Mouse (Mus musculus): ENCODE data around the gene Nt5c3b. TPM values are rescaled to one million over a fixed set of nuclear protein-coding genes. Genes with fewer than 3 reads are reported as not detected.

The Nt5c3b gene
- total and polyA plus RNA-seq, 2 experiments from 2014 or later: 68.3 to 84.7 TPM

DNA sequence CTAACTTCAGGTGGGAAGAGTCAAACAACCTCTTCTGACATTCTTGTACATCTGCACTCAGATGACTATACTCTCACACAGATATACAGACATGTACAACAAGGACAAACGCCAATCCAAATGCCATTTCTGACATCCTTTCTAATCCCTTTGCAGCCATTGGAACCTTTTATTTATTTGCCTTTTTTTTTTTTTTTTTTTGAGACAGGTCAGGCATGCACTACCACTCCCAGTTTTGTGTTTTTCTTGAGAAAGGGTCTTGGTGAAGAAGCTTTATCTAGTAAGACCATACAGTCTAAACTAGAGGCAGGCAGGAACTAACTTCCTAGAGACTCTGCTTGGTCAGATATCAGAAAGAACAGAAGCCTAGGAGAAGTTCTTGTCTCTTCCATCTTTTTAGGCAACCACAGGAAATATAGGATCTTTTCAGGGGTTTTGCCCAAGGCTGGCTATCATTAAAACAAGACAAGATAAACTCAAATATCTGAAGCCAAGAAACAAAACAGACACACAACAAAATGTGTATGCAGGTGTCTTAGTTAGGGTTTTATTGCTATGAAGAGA lies 23.7 kb upstream of the Nt5c3b start:
- H3K4me2 ChIP-seq (ENCODE audit: low read depth, low read length): no peak overlapping the region

DNA sequence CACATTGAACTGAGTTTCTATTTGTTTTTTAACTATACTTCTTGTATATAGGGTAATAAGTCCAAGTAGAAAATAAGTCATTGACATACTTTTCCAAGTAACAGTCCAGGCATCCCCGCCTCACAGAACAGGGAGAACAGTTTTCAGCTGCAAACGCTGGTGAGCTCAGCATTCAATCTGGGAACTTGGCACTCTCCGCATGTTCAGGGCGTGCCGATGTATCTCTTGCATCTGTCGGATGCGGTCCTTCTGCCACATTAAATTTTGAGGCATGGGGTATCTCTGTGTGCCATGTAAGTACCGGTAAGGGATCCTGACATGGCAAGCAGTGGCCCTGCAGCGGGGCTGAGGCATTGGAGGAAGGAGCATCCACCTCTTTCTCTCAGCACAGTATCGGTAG lies 21.1 kb upstream of the Nt5c3b start:
- 93% methylated on average over 10 of the region's 10 CpGs for WGBS
- TF ChIP-seq EP300 (IDR thresholded peaks at IDR 0.05; ENCODE audit: low read depth) (no peak), CTCF (IDR thresholded peaks at IDR 0.05; ENCODE audit: low read depth) (no peak)
- no peaks in the 10 kb centered on the region for H3K27me3 ChIP-seq (ENCODE audit: control insufficient read depth, insufficient read depth, low read length)
- no peak overlapping the region for H3K4me2 ChIP-seq (ENCODE audit: low read depth, low read length)
- no peak for ATAC-seq (ENCODE audit: insufficient read depth, low read depth)
- H3K9ac ChIP-seq (replicated peaks; ENCODE audit: low read depth, low read length): no peak overlapping the region
- no peaks in the 10 kb centered on the region for H3K4me1 ChIP-seq (ENCODE audit: control insufficient read depth, insufficient read depth)
- no peak overlapping the region for H3K27ac ChIP-seq (ENCODE audit: low read depth)
- H3K4me3 ChIP-seq (ENCODE audit: low read depth, low read length): no peak overlapping the region
- H3K9me3 ChIP-seq (replicated peaks; ENCODE audit: control insufficient read depth, low read length): no peaks in the 10 kb centered on the region
- DNase-seq (ENCODE audit: low spot score): no peak
- H3K36me3 ChIP-seq (replicated peaks; ENCODE audit: control insufficient read depth, insufficient read depth, low read length): peaks cover 22% of the 10 kb centered on the region

More for the DNA sequence above, 23.7 kb upstream of the Nt5c3b start:
- WGBS: 84% methylated on average over 1 of the region's 1 CpGs
- Histone ChIP-seq H3K9ac (replicated peaks; ENCODE audit: low read depth, low read length) (no peak overlapping the region), H3K4me1 (ENCODE audit: control insufficient read depth, insufficient read depth) (no peaks in the 10 kb centered on the region), H3K27ac (ENCODE audit: low read depth) (no peak overlapping the region), H3K27me3 (ENCODE audit: control insufficient read depth, insufficient read depth, low read length) (no peaks in the 10 kb centered on the region), H3K36me3 (replicated peaks; ENCODE audit: control insufficient read depth, insufficient read depth, low read length) (peaks cover 24% of the 10 kb centered on the region), H3K4me3 (ENCODE audit: low read depth, low read length) (no peak overlapping the region), H3K9me3 (replicated peaks; ENCODE audit: control insufficient read depth, low read length) (no peaks in the 10 kb centered on the region)
- DNase-seq (ENCODE audit: low spot score): no peak
- TF ChIP-seq CTCF (IDR thresholded peaks at IDR 0.05; ENCODE audit: low read depth) (no peak), EP300 (IDR thresholded peaks at IDR 0.05; ENCODE audit: low read depth) (no peak)
- ATAC-seq (ENCODE audit: insufficient read depth, low read depth): no peak

DNA sequence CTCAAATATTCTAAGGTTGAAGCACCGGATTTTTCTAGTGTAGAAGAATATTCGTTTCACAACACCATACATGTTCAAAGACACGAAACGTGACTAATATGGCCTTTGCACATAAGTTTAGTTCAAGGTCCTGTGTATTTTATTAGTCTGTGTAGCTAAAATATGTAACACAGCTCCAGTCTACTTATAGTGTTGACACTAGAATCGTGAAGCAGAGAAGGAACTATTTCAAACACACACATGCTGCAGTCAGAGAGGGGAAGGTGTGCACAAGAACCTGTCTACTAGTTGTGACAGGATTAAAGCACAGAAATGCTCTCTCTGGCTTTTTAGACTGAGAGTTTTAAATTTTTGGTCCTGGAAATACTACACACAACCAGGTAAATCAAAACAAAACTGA lies 16.1 kb upstream of the Nt5c3b start:
- ATAC-seq (ENCODE audit: insufficient read depth, low read depth) (no peak), DNase-seq (ENCODE audit: low spot score) (no peak)
- Histone ChIP-seq H3K4me1 (ENCODE audit: control insufficient read depth, insufficient read depth) (no peaks in the 10 kb centered on the region), H3K9ac (replicated peaks; ENCODE audit: low read depth, low read length) (no peak overlapping the region), H3K9me3 (replicated peaks; ENCODE audit: control insufficient read depth, low read length) (no peaks in the 10 kb centered on the region), H3K27me3 (ENCODE audit: control insufficient read depth, insufficient read depth, low read length) (no peaks in the 10 kb centered on the region), H3K27ac (ENCODE audit: low read depth) (no peak overlapping the region), H3K4me2 (ENCODE audit: low read depth, low read length) (no peak overlapping the region), H3K36me3 (replicated peaks; ENCODE audit: control insufficient read depth, insufficient read depth, low read length) (peaks cover 17% of the 10 kb centered on the region), H3K4me3 (ENCODE audit: low read depth, low read length) (no peak overlapping the region)
- WGBS: 81% methylated on average over 5 of the region's 5 CpGs
- TF ChIP-seq EP300 (IDR thresholded peaks at IDR 0.05; ENCODE audit: low read depth) (no peak), CTCF (IDR thresholded peaks at IDR 0.05; ENCODE audit: low read depth) (no peak)

DNA sequence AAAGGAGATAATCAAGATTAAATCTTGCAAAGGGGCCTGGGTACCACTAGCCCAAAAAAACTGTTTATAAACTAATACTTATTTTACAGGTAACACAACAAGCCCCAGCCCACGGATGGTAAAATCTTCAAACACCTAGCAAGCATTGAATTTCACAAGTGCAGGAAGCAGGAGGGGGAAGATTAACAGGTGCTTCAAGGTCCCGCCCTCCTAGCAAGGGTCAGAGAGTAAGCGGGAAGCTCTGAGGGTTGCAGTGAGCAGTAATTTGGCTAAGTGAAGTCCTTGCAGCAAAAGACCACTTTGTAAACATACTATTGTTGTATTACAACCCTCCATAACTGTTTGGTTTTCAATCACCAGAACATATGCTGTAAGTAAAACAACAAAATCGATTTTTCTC lies 15.6 kb upstream of the Nt5c3b start:
- no peak for TF ChIP-seq EP300 (IDR thresholded peaks at IDR 0.05; ENCODE audit: low read depth)
- TF ChIP-seq CTCF (IDR thresholded peaks at IDR 0.05; ENCODE audit: low read depth): no peak
- Histone ChIP-seq H3K4me2 (ENCODE audit: low read depth, low read length) (no peak overlapping the region), H3K4me1 (ENCODE audit: control insufficient read depth, insufficient read depth) (no peaks in the 10 kb centered on the region), H3K27me3 (ENCODE audit: control insufficient read depth, insufficient read depth, low read length) (no peaks in the 10 kb centered on the region), H3K9me3 (replicated peaks; ENCODE audit: control insufficient read depth, low read length) (no peaks in the 10 kb centered on the region), H3K9ac (replicated peaks; ENCODE audit: low read depth, low read length) (no peak overlapping the region), H3K4me3 (ENCODE audit: low read depth, low read length) (no peak overlapping the region), H3K36me3 (replicated peaks; ENCODE audit: control insufficient read depth, insufficient read depth, low read length) (peaks cover 12% of the 10 kb centered on the region), H3K27ac (ENCODE audit: low read depth) (no peak overlapping the region)
- ATAC-seq (ENCODE audit: insufficient read depth, low read depth): no peak
- WGBS: 81% methylated on average over 4 of the region's 4 CpGs
- DNase-seq (ENCODE audit: low spot score): no peak

DNA sequence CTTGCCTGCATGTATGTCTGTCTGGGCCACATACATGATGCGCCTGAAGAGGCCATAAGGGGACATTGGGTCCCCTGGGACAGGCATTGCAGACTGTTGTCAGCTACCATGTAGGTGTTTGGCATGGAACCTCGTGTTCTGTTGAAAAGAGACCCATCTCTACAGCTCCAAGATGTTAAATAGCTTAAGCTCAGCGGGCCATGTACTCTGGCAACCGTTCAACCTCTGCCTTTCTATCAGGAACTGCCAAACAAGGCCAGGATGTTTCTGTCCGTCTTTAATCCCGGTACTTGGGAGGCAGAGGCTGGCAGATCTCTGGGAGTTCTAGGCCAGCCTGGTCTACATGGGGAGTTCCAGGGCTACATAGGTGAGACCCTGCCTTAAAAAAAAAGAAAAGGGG lies 1.0 kb upstream of the Nt5c3b start:
- peaks cover 12% of the 10 kb centered on the region for H3K4me1 ChIP-seq (ENCODE audit: control insufficient read depth, insufficient read depth)
- ATAC-seq (ENCODE audit: insufficient read depth, low read depth): no peak
- no peak overlapping the region for H3K27ac ChIP-seq (ENCODE audit: low read depth)
- no peak overlapping the region for H3K9ac ChIP-seq (replicated peaks; ENCODE audit: low read depth, low read length)
- peaks cover 6% of the 10 kb centered on the region; the same call in 1 of the 2 replicates for H3K36me3 ChIP-seq (replicated peaks; ENCODE audit: control insufficient read depth, insufficient read depth, low read length)
- no peak for DNase-seq (ENCODE audit: low spot score)
- no peak overlapping the region for H3K4me3 ChIP-seq (ENCODE audit: low read depth, low read length)
- H3K9me3 ChIP-seq (replicated peaks; ENCODE audit: control insufficient read depth, low read length): no peaks in the 10 kb centered on the region
- H3K27me3 ChIP-seq (ENCODE audit: control insufficient read depth, insufficient read depth, low read length): no peaks in the 10 kb centered on the region
- H3K4me2 ChIP-seq (ENCODE audit: low read depth, low read length): no peak overlapping the region
- WGBS: 79% methylated on average over 6 of the region's 6 CpGs
- TF ChIP-seq CTCF (IDR thresholded peaks at IDR 0.05; ENCODE audit: low read depth): no peak
- TF ChIP-seq EP300 (IDR thresholded peaks at IDR 0.05; ENCODE audit: low read depth): no peak
